Mouse (Mus musculus): Measurements from ENCODE around the gene Riok1.

DNA sequence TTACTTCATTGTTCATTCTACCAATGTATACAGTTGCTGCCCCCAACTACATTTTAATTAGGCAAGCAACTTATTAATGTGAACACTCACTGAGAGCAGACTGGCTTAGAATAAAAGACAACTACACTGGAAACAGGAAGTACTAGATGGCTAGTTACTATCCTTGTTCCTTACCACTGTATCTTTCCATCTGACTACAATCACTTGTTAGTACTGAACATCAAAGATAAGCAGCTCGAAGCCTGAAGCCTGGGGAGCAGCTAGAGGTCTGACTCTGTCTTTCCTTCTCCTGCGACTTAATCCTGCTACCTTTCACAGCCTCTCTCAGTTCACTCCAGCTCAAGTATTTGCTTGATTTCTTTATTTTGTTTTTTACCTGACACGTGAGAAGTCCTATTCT, 18.0 kb upstream of the Riok1 start:
- TF ChIP-seq CTCF (IDR thresholded peaks at IDR 0.05; ENCODE audit: borderline replicate concordance, insufficient read depth, low read length) (no peak), POLR2A (IDR thresholded peaks at IDR 0.05; ENCODE audit: low read depth, low read length) (no peak)

All from embryonic fibroblast, embryonic 13.5 days (primary cell).